Mouse (Mus musculus): ENCODE results near the gene Nradd. TPM values are rescaled to one million over a fixed set of nuclear protein-coding genes. Genes with fewer than 3 reads are reported as not detected.
A peak's percentile ranks its signal among the peaks of the same experiment; 100 is the strongest.

Nradd gene
- total and polyA plus RNA-seq, 3 experiments: 1.3 to 2.9 (median 1.4) TPM

GRCm38 (mm10) chr9:110653655-110654461 lies 29.6 kb upstream of the Nradd start, which contains the start of gene Nbeal2:
Nbeal2 (minus strand) TSS chr9:110654161.
- Histone ChIP-seq H3K36me3 (ENCODE audit: control insufficient read depth, insufficient read depth, low read length) (no peaks in the 10 kb centered on the region), H3K79me2 (replicated peaks; ENCODE audit: control insufficient read depth, insufficient read depth, low read length) (peaks cover under 1% of the 10 kb centered on the region; the same call in 1 of the 2 replicates), H3K9ac (ENCODE audit: low read depth, low read length) (peak within 1 kb of the TSS; percentile 73), H3K27ac (peak within 1 kb of the TSS; percentile 86), H3K27me3 (ENCODE audit: control insufficient read depth, insufficient read depth, low read length) (no peaks in the 10 kb centered on the region), H3K4me1 (ENCODE audit: control insufficient read depth, insufficient read depth, low read length) (peaks cover 10% of the 10 kb centered on the region), H3K4me3 (peak within 1 kb of the TSS; percentile 75)
- DNase-seq: peak; percentile 95 to 98
- under 1% methylated on average over 75 of the region's 75 CpGs for WGBS
- intact Hi-C loops (cut with DNase I): loop anchor here (2.0 kb wide), 1 partner anchor 19 kb away; no protein-coding TSS in a partner anchor
- peak; percentile 38; the same call in 1 of the 2 replicates for TF ChIP-seq CTCF (IDR thresholded peaks at IDR 0.05)
- TF ChIP-seq EP300 (IDR thresholded peaks at IDR 0.05; ENCODE audit: insufficient read depth, low read depth, low read length): 0 out of 2 replicates have a peak, but pooled peaks have one; percentile 10
- peak; percentile 64 for TF ChIP-seq POLR2A (IDR thresholded peaks at IDR 0.05; ENCODE audit: insufficient read depth, low read depth, low read length)

GRCm38 (mm10) chr9:110652963-110653654 lies 28.9 kb upstream of the Nradd start:
- Histone ChIP-seq H3K27me3 (ENCODE audit: control insufficient read depth, insufficient read depth, low read length) (no peaks in the 10 kb centered on the region), H3K9ac (ENCODE audit: low read depth, low read length) (peak overlapping the region; percentile 73), H3K79me2 (replicated peaks; ENCODE audit: control insufficient read depth, insufficient read depth, low read length) (no peaks in the 10 kb centered on the region; the same call in 1 of the 2 replicates), H3K4me1 (ENCODE audit: control insufficient read depth, insufficient read depth, low read length) (peaks cover 10% of the 10 kb centered on the region), H3K4me3 (peak overlapping the region; percentile 75), H3K36me3 (ENCODE audit: control insufficient read depth, insufficient read depth, low read length) (no peaks in the 10 kb centered on the region), H3K27ac (peak overlapping the region; percentile 86)
- peak in 1 of 2 experiments; percentile 48 for DNase-seq
- WGBS: 25% methylated on average over 14 of the region's 14 CpGs
- TF ChIP-seq POLR2A (IDR thresholded peaks at IDR 0.05; ENCODE audit: insufficient read depth, low read depth, low read length) (no peak), CTCF (IDR thresholded peaks at IDR 0.05) (no peak), EP300 (IDR thresholded peaks at IDR 0.05; ENCODE audit: insufficient read depth, low read depth, low read length) (no peak)
- intact Hi-C loops (cut with DNase I): loop anchor here (1.0 to 2.0 kb wide), 2 partner anchors 18 to 56 kb away; no protein-coding TSS in a partner anchor

GRCm38 (mm10) chr9:110651931-110652722 lies 27.9 kb upstream of the Nradd start:
- H3K79me2 ChIP-seq (replicated peaks; ENCODE audit: control insufficient read depth, insufficient read depth, low read length): no peaks in the 10 kb centered on the region; the same call in 1 of the 2 replicates
- peak; percentile 66 to 73 for DNase-seq
- intact Hi-C loops (cut with DNase I): loop anchor here (1.0 to 2.0 kb wide), 2 partner anchors 17 to 57 kb away; no protein-coding TSS in a partner anchor
- 24% methylated on average over 13 of the region's 13 CpGs for WGBS
- peak overlapping the region; percentile 75 for H3K4me3 ChIP-seq
- TF ChIP-seq CTCF (IDR thresholded peaks at IDR 0.05) (peak; percentile 57), EP300 (IDR thresholded peaks at IDR 0.05; ENCODE audit: insufficient read depth, low read depth, low read length) (0 out of 2 replicates have a peak, but pooled peaks have one; percentile 33), POLR2A (IDR thresholded peaks at IDR 0.05; ENCODE audit: insufficient read depth, low read depth, low read length) (peak; percentile 49; the same call in 1 of the 2 replicates)
- H3K9ac ChIP-seq (ENCODE audit: low read depth, low read length): peak overlapping the region; percentile 70
- no peaks in the 10 kb centered on the region for H3K36me3 ChIP-seq (ENCODE audit: control insufficient read depth, insufficient read depth, low read length)
- H3K27me3 ChIP-seq (ENCODE audit: control insufficient read depth, insufficient read depth, low read length): no peaks in the 10 kb centered on the region
- peaks cover 7% of the 10 kb centered on the region for H3K4me1 ChIP-seq (ENCODE audit: control insufficient read depth, insufficient read depth, low read length)
- peak overlapping the region; percentile 86 for H3K27ac ChIP-seq

- DNase-seq: no peak
- TF ChIP-seq POLR2A (IDR thresholded peaks at IDR 0.05; ENCODE audit: insufficient read depth, low read depth, low read length) (no peak), CTCF (IDR thresholded peaks at IDR 0.05) (no peak), EP300 (IDR thresholded peaks at IDR 0.05; ENCODE audit: insufficient read depth, low read depth, low read length) (no peak)
- intact Hi-C loops (cut with DNase I): no loop called here
- Histone ChIP-seq H3K36me3 (ENCODE audit: control insufficient read depth, insufficient read depth, low read length) (no peaks in the 10 kb centered on the region), H3K4me1 (ENCODE audit: control insufficient read depth, insufficient read depth, low read length) (peaks cover 9% of the 10 kb centered on the region), H3K27me3 (ENCODE audit: control insufficient read depth, insufficient read depth, low read length) (no peaks in the 10 kb centered on the region), H3K79me2 (replicated peaks; ENCODE audit: control insufficient read depth, insufficient read depth, low read length) (peaks cover 2% of the 10 kb centered on the region; the same call in 1 of the 2 replicates), H3K9ac (ENCODE audit: low read depth, low read length) (no peak overlapping the region), H3K4me3 (no peak overlapping the region), H3K27ac (no peak overlapping the region)
These were observed 25.5 kb upstream of the Nradd start for GRCm38 (mm10) chr9:110649775-110650174.

- peaks cover 6% of the 10 kb centered on the region for H3K4me1 ChIP-seq (ENCODE audit: control insufficient read depth, insufficient read depth, low read length)
- H3K36me3 ChIP-seq (ENCODE audit: control insufficient read depth, insufficient read depth, low read length): no peaks in the 10 kb centered on the region
- no peak overlapping the region for H3K9ac ChIP-seq (ENCODE audit: low read depth, low read length)
- intact Hi-C loops (cut with DNase I): no loop called here
- WGBS: 51% methylated on average over 9 of the region's 9 CpGs
- peaks cover 2% of the 10 kb centered on the region; the same call in 1 of the 2 replicates for H3K79me2 ChIP-seq (replicated peaks; ENCODE audit: control insufficient read depth, insufficient read depth, low read length)
- H3K27ac ChIP-seq: no peak overlapping the region
- TF ChIP-seq POLR2A (IDR thresholded peaks at IDR 0.05; ENCODE audit: insufficient read depth, low read depth, low read length): no peak
- TF ChIP-seq CTCF (IDR thresholded peaks at IDR 0.05): no peak
- no peak for TF ChIP-seq EP300 (IDR thresholded peaks at IDR 0.05; ENCODE audit: insufficient read depth, low read depth, low read length)
- no peaks in the 10 kb centered on the region for H3K27me3 ChIP-seq (ENCODE audit: control insufficient read depth, insufficient read depth, low read length)
- peak in 1 of 2 experiments; percentile 55 for DNase-seq
- no peak overlapping the region for H3K4me3 ChIP-seq
These were observed 21.0 kb upstream of the Nradd start for GRCm38 (mm10) chr9:110645219-110645618.

Data from heart, adult 2 months (tissue).